Mouse (Mus musculus) erythroblast, embryonic 14.5 days (primary cell): ENCODE results near the gene Dmrta2. TPM values are rescaled to one million over a fixed set of nuclear protein-coding genes. Genes with fewer than 3 reads are reported as not detected.

Experiments used
- H3K27me3 ChIP-seq: 2 replicates; pipeline ENCODE4 v1.6.1; 2012; ENCODE audit warnings: inconsistent platforms; ENCODE audit not compliant: control insufficient read depth
- H3K36me3 ChIP-seq: 2 replicates; pipeline ENCODE4 v1.6.1; 2012; ENCODE audit warnings: mild to moderate bottlenecking, inconsistent platforms; ENCODE audit not compliant: control insufficient read depth
- H3K4me1 ChIP-seq: 2 replicates; pipeline ENCODE4 v1.6.1; 2012; ENCODE audit warnings: inconsistent platforms; ENCODE audit not compliant: control insufficient read depth
- H3K4me3 ChIP-seq: replicated peaks from 2 replicates; pipeline ENCODE3; 2012; ENCODE audit warnings: moderate library complexity, mild to moderate bottlenecking, inconsistent platforms
- H3K9me3 ChIP-seq: 2 replicates; pipeline ENCODE4 v1.6.1; 2012; ENCODE audit warnings: low read length, inconsistent platforms, mixed read lengths; ENCODE audit not compliant: control insufficient read depth
- GATA1 ChIP-seq: IDR thresholded peaks from 2 replicates; pipeline ENCODE4 v1.6.1; 2012; ENCODE audit warnings: low read length, inconsistent platforms, mixed read lengths
- TAL1 ChIP-seq: IDR thresholded peaks from 3 replicates; pipeline ENCODE4 v1.6.1; 2012; ENCODE audit warnings: low read length, inconsistent platforms, mixed read lengths
- polyA plus RNA-seq: library from polyadenylated mRNA; stranded (reverse); fragments of >175 nt; gene quantifications from 2 replicates; pipeline ENCODE4 v1.2.3, GENCODE M21; 2012

Gene Dmrta2
- 0.09 and 0.11 TPM in 2 replicates for polyA plus RNA-seq

DNA sequence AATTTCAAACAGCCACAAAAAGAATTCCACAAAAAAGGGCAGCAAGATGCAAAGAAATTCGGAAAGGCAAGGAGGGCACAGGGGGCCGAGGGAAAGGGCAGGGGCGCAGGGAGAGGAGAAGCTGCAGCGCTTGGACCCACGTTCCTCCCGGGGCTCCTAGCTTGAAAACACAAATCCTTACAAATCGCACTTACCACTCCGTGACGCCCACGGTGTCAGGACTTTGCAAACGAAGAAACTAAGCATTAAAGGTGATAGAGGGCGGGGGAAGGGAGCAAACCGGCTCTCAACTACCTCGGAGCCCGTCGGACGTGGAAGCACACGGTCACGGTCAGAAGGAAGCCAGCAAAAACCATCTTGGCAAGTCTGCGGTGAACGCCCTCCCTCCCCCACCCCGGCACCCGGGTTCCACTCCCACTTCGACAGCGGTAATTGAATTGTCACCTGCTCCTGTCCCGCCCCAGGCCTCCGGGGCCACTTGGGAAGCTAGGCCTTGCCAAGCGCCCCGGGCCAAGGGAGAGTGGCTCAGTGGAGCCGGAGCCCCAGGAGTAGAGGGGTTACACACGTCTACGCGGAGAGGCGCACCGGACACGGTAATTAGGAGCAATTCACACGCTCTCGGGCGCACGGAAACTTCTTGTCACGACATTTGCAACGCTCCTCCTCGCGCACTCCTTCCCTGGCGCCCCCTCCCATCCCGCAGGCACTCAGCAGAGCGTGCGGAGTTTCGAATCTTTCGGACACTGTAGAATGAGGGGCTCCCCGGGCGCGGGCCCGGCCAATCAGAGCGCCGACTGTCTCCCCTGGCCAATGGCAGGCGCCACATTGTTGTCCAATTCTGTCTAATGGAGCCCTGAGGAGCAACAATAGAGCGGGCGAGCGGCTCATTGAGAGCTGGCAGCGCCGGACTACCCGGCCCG is at the start of gene Dmrta2:
Gene Dmrta2, plus strand, starts transcription at position 906 of the 920 bp plus-strand sequence.
- peaks cover 11% of the 10 kb centered on the region; the same call in 1 of the 2 replicates for H3K9me3 ChIP-seq
- TF ChIP-seq GATA1 (no peak), TAL1 (no peak)
- no peak within 1 kb of the TSS for H3K4me3 ChIP-seq
- H3K27me3 ChIP-seq: peaks cover 100% of the 10 kb centered on the region
- no peaks in the 10 kb centered on the region for H3K36me3 ChIP-seq
- no peaks in the 10 kb centered on the region for H3K4me1 ChIP-seq

DNA sequence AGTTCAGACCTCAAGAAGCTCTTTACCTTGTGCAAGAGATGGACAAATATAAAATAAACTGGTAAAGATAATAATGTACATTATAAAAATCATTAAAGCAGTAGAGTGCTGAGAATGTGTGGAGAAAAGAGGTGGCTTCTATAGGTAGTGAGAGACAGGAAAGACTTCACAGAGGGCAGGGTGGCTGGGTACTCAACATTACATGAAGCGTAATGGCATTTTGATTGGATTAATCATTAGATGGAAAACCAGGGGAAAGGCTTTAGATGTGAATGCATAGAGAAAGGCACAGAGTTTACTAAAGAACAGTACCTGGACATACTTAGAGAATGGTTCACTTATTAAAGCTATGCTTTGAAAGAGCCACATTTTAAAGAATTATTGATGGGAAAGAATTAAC is 48.8 kb upstream of the Dmrta2 start:
- Histone ChIP-seq H3K4me1 (no peaks in the 10 kb centered on the region), H3K36me3 (peaks cover 14% of the 10 kb centered on the region), H3K4me3 (no peak overlapping the region), H3K9me3 (no peaks in the 10 kb centered on the region), H3K27me3 (no peaks in the 10 kb centered on the region)
- no peak for TF ChIP-seq GATA1

DNA sequence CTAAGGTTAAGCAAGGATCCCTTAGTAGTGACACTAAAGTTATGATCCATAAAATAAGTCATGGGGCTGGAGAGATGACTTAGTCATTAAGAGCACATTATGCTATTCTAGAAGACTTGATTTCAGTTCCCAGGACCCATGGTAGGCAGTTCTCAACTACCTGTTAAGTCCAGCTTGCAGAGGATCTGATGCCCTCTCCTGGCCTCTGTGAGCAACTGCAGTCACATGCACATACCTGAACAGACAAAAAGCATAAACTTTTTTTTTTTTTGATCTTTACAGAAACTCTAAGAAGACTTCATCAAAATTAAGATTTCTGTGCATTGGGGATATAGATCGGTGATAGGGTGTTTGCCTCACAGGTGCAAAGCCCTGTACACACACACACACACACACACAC is 47.4 kb upstream of the Dmrta2 start:
- no peak overlapping the region for H3K4me3 ChIP-seq
- peaks cover 14% of the 10 kb centered on the region for H3K36me3 ChIP-seq
- no peaks in the 10 kb centered on the region for H3K4me1 ChIP-seq
- H3K27me3 ChIP-seq: no peaks in the 10 kb centered on the region
- H3K9me3 ChIP-seq: no peaks in the 10 kb centered on the region
- no peak for TF ChIP-seq GATA1
- TF ChIP-seq TAL1: no peak

DNA sequence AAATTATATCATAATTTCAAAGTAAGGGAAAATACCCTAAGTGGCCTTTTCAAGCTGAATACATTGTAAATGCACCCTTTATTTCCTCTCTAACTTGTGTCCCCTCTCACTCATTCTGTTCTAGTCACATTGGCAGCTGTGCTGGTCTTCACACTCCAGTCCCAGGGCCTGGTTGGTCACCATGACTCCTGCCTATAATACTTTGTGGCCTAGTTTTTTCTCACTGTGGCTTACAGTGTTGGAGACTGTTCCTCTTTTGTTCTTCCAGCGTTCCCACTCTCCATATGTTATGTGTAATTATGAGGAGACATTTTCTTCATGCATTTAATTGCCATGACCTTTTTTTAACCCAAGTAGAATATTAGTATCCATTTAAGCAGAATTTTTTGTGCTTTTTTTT is 46.9 kb upstream of the Dmrta2 start:
- Histone ChIP-seq H3K4me3 (no peak overlapping the region), H3K27me3 (no peaks in the 10 kb centered on the region), H3K9me3 (no peaks in the 10 kb centered on the region), H3K36me3 (peaks cover 17% of the 10 kb centered on the region), H3K4me1 (no peaks in the 10 kb centered on the region)
- no peak for TF ChIP-seq TAL1

DNA sequence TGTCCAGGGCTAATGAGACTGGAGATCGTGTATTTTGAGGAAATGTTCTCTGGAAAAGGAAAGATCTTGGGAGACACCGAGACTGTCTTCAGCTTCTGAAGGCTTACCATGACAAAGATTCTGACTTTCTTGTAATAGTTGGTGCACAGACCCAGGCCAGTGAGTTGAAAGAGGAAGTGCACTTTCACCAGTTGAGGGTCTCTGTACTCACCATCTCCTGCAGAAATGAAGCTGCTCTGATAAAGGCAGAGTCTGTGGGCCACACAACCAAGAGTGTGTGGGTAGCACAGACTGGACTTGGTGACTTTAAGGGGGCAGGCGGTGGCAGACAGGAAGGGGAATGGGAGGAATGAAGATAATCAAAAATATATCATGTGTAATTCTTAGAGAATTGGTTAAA is 41.3 kb upstream of the Dmrta2 start:
- no peaks in the 10 kb centered on the region for H3K27me3 ChIP-seq
- TF ChIP-seq GATA1 (no peak), TAL1 (no peak)
- no peak overlapping the region for H3K4me3 ChIP-seq
- peaks cover 22% of the 10 kb centered on the region for H3K36me3 ChIP-seq
- H3K9me3 ChIP-seq: no peaks in the 10 kb centered on the region
- H3K4me1 ChIP-seq: no peaks in the 10 kb centered on the region

DNA sequence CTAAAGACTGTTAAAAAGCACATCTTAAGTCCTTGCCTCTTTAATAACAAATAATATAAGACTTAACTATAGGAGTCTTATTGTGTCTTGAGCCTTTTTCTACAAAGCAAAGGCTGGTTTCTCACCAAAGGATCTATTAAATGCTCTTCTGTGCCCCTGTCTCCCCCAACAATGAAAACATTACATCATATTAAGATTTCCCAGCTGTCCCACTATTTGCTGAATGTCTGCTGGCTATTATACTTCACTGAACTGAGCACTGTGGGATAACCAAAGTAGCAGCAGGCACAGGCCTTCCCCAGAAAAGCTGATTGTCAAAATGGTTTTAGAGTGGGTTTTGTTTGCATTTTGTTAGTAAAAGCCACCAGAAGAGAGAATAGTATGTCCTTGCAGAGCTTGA is 38.6 kb upstream of the Dmrta2 start:
- Histone ChIP-seq H3K27me3 (no peaks in the 10 kb centered on the region), H3K4me3 (no peak overlapping the region), H3K9me3 (no peaks in the 10 kb centered on the region), H3K36me3 (peaks cover 24% of the 10 kb centered on the region), H3K4me1 (no peaks in the 10 kb centered on the region)
- TF ChIP-seq GATA1 (no peak), TAL1 (no peak)

DNA sequence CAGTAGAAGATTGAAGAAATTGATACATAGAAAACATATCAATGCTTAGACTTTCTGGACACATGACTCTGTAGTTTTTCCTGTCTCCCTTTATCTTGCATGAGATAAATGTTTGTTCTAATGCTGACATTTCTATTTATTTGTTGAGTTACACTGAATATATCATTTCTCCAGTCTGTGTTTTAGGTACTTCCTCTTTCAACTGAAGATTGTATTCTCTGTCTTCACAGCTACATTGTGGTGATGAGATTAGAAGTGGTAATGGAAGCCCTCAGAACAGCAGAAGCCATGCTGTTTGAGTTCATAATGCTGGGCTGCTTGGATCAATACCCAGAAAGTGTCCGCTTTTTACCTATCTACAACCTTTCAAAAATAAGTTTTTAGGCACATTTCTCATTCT is 32.3 kb upstream of the Dmrta2 start:
- Histone ChIP-seq H3K27me3 (no peaks in the 10 kb centered on the region), H3K4me3 (no peak overlapping the region), H3K36me3 (peaks cover 22% of the 10 kb centered on the region), H3K4me1 (peaks cover 14% of the 10 kb centered on the region), H3K9me3 (no peaks in the 10 kb centered on the region)
- TF ChIP-seq GATA1 (no peak), TAL1 (no peak)

DNA sequence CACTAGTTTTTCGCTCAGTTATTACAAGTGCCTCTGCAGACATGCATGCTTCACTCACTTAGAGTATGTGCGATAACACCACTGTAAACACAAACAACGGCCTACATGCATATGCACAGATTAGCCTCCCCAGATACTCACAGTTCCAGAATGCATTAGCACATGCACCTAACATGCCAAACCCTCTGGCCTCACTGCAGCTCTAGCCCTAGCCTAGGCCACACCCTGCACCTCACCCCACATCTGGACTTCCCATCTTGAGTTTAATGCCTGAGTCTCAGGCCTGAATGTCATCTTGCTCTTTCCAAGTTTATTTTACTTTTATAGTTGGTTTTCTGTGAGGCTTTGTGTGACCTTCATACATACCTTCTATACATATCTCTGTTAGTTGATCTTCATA is 28.5 kb upstream of the Dmrta2 start:
- TF ChIP-seq TAL1: no peak
- TF ChIP-seq GATA1: no peak
- Histone ChIP-seq H3K9me3 (no peaks in the 10 kb centered on the region), H3K4me3 (no peak overlapping the region), H3K36me3 (peaks cover 19% of the 10 kb centered on the region), H3K27me3 (no peaks in the 10 kb centered on the region), H3K4me1 (peaks cover 14% of the 10 kb centered on the region)

DNA sequence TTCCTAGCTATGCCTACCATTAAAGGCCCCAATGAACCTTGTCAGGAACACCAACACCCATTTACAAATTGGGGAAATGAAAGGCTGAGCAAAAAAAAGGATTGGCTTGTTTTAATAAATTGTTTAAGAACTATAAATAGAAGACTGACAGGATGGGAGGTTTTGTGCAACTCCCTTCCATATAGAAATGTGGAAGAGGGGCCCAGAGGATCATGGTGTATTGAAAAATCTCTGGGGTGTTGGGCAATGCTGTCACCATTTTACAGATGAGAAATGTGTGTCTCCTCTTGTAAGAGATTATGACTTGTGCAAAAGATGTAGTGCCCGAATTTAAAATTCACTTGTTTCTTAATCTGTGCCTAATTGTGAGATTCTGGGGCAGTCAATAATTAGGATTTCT is 24.3 kb upstream of the Dmrta2 start:
- no peak for TF ChIP-seq GATA1
- no peak for TF ChIP-seq TAL1
- Histone ChIP-seq H3K36me3 (peaks cover 11% of the 10 kb centered on the region), H3K27me3 (no peaks in the 10 kb centered on the region), H3K4me3 (no peak overlapping the region), H3K4me1 (peaks cover 12% of the 10 kb centered on the region), H3K9me3 (no peaks in the 10 kb centered on the region)
